Mouse (Mus musculus) cerebellum, adult 11 months (tissue): Measurements from ENCODE around the gene Slc44a1.

Experiments used
- DNase-seq: peaks from one replicate; pipeline ENCODE4 v3.0.0; 2022

Gene Slc44a1

DNA sequence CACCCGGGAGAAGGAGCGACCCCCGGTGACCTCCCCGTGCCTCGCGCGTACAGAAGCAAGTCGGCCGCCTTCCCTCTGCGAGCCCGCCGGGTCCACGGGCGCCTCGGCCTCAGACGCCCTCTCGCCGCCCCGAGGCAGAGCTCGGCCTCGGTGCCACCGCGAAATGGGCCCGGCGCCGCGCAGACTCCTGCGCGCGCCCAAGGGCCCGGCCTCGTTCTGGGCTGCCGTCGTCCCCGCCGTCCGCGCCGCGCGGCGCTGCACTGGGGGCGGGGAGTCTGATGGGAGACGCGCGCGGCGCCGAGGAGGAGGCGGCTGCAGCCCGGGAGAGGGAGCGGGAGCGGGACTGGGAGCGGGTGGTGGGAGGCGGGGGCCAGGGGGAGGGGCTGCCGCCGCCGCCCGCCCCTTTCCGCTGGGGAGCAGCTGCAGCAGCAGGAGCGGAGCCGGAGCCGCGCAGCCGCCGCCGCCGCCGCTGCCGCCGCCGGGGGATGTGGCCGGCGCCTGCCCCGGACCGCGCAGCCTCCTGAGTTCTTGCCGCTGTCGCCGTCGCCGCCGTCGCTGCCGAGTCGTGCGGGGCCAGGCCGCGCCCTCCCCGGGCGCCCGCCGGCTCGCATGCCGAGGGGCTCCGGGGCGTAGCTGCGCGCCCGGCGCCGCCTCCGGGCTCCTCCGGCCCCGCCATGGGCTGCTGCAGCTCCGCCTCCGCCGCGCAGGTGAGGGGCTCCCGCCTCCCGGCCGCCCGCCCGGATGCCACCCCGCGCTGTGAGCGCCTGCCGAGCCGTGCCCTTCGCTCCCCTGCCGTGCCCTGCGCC, at the start of gene Slc44a1:
Gene Slc44a1 (plus strand): TSS at position 404 of the 806 bp plus-strand sequence.
- peak; percentile 81 for DNase-seq

DNA sequence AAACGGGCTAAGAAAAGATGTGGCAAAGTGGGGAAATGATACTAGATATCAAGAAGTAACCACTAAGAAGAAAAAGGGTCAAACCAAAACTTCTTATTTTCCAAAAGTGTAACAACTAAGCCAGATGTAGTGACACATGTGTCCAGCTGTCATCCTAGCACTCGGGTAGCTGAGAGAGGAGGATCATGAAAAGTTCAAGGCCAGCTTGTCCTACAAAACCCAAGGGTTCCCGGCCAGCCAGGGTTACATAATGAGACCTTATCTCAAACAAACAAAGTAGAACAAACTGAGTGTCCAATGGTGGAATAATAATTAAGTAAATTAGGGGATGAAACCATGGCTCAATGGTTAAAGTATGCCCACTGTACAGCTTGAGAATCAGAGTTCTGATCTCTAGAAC, 45.2 kb upstream of the Slc44a1 start:
- no peak for DNase-seq

DNA sequence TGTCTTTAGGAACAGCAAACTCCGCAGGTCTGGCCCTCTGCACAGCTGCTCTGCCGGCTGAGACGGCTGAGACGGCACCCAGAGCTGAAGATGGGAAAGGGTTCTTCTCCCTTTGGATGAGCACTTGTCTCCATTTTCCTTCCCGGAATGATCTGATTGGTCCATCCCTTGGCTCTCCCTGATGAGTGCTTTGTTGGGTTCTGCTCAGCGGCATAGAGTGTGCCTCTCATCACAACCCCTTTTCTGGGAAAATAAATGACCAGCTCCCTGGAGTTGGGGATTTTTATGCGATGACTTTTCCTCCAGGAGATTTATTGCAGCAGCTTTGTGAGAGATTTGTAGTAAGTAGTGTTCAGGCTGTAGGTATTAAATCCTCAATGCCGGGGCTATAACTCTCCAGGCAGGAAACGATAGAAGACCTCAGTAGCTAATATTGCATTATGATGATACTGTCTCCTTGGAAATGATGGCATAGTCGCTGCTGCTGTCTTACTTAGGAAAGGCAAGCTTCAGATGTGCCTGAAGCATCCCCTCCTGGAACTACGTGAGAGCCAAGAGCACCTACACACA, 43.5 kb upstream of the Slc44a1 start:
- no peak for DNase-seq

DNA sequence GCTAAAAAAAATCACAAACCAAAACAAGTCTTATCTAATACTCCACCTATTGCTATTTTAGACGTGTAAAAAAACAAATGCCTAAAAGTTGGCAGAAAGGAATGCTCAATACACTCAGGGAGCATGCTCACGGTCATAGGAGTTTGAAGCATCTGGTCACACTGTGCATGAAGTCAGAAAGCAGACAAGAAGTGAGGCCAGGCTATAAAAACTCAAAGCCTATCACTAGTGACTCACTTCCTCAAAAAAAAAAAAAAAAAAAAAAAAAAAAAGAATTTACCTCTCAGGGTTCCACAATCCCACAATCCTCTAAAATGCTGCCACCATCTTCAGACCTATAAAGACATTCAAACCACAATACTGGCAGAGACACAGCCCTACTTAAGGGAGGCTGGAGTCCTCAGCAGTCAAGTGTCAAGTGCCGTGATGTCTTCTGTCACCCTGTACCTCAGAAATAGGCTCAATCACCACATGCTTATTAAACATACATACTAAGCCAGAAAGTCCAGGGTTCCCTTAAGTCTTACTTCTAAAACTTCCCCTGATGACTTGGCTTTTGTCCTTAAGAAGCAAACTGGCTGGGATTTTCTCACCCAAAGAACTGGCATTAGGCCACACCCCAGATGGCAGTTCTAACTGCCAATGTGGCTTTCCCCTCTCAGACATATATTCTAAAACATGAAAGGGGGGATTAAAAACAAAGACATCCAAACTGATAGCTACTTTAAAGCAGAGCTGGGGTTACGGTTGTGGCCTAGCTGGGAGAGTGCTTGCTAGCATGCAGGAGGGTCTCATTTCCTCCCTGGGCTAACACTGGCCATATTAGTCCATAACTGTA, 42.7 kb upstream of the Slc44a1 start:
- DNase-seq = peak; percentile 15

DNA sequence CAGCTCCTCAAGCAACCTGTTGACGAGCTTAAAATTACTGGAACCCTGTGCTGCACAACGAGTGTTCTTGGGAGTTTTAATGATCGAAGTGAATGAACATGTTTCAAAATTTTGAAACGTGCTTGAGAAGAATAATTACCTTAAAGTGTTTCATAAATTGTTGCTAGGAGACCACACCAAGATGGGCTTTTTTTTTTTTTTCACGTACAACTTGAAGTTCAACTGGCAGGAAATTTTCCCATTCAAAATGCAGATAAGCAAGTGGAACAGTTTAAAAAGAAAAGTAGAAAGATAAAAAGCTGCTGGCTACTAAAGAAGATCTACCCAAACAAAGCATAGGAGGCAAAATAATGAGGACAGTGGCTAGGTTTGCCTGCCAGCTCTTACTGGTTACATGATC, 41.7 kb upstream of the Slc44a1 start:
- DNase-seq = no peak

DNA sequence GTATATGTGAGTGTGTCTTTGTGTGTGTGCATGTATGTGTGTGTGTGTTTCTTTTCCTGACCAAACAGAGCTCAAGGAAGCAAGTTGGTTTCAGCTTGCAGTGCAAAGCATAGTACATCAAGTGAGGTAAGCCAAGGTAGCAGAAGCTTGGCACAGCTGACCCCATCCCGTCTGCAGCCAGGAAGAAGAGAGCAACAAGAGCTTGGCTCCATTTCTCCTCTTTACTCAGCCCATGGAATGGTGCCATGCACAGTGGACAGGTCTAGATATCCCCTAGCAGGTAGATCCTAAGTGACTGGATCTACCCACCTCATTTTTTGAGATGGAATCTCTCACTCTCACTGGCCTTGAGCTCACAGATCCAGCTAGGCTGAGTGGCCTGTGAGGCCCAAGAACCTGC, 40.8 kb upstream of the Slc44a1 start:
- DNase-seq = peak; percentile 26

DNA sequence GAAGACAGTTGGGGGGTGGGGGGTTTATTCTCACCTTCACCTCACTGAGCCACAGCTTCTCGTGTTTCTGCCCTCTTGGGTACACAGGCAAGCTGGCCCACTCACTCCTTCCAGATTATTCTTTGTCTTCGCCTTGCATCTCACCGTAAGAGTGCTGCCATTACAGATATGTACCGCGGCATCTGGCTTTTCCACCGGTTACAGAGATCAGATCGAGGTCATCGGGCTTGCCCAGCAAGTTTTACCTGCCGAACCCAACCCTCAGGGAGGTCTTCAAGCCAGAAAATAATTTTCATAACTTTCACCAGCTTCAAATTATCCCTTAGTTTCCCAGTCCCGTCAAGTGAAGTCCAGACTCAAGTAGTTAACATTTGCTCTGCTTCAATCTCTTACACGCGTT, 36.8 kb upstream of the Slc44a1 start:
- no peak for DNase-seq

DNA sequence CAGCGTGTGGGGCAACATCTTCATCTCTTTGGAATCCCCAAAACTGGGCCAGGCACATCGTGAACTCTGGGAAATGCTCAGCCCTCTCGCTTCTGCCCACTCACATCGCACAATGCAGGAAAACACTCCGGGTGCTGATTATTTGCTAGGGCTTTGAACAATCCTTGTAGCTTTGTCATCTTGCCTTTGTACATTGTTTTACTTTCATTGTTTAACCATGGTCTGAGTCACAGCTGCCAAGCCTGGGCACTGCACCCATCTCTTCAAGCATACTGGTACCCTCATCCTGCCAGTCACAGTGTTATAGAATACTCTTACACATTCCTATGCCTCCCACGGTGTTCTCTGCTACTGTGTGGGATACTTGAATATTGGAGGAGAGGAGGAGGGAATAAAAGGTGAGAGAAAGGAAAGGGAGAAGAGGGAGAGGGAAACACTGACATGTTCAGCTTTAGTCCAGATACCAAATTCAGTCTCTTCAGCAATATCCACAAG, 35.7 kb upstream of the Slc44a1 start:
- no peak for DNase-seq

DNA sequence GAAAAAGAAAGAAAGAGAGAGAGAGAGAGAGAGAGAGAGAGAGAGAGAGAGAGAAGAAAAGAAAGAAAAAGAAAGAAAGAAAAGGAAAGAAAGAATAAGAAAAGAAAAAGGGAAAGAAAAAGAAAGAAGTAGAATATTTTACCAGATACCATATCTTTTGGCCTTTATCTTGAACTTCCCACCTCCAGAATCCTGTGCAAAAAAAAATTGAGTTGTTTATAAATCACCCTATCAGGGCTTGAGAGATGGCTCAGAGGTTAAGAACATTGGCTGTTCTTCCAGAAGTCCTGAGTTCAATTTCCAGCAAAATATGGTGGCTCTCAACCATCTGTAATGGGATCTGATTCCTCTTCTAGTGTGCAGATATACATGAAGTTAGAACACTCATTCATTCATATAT, 33.3 kb upstream of the Slc44a1 start:
- no peak for DNase-seq

DNA sequence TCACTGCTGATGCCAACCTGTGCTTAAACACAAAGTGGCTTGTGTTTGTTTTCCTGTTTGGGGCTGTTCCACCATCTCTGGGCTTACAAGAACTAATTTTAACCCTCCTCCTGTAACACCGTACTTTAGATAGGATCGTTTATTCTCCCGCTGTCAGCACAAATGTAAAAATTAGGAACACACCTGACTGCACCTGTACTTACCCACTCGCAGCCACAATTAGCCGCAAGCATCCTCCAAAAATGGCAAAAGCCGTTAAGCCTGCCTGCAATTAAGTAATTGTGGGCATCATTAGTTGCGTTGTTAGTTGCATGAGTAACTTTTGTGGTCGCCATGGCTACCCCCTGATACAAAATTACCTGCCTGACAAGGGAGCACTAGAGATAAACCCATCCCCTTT, 31.4 kb upstream of the Slc44a1 start:
- DNase-seq = no peak

DNA sequence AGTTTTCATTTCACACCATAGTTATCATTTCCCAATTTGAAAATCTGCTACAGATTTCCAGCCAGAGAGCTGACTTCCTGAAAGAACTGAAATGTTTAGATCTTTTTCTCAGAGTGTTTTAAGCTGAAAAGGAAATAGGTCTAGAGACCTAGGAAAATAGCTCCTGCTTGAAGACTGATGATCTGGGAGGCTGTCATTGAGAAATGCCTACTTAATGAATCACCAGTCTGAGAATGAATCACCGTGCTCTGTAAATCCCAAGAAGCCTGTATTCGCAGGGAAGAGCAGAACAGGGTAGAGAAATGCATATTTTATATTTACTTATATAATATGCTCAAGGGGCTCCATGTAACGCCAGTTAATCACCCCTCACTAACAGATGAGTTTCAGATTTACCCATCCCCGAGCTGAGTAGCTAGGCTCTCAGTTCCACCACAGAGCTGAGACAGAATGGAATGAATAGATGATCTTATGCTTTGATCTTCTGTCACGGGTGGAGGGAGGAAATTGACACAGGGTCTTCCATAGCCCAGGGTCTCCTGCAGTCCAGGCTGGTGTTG, 30.6 kb upstream of the Slc44a1 start:
- no peak for DNase-seq

DNA sequence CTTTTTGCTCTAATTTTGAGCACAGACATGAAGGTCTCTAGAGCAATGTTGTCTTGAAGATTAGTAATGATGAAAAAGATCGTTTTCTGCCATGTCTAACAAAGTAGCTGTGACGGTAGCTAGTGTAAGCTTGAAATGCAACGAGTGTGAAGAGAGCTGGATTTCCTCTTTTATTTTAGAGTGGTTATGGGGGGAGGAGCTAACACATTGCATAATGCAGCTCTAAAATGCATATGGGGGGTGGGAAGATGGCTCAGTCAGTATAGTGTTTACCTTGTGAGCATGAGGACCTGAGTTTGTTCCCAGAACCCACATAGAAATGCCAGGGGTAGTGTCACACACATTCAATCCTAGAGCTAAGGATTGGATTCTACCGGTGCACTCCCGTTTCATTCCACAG, 29.5 kb upstream of the Slc44a1 start:
- DNase-seq = no peak

DNA sequence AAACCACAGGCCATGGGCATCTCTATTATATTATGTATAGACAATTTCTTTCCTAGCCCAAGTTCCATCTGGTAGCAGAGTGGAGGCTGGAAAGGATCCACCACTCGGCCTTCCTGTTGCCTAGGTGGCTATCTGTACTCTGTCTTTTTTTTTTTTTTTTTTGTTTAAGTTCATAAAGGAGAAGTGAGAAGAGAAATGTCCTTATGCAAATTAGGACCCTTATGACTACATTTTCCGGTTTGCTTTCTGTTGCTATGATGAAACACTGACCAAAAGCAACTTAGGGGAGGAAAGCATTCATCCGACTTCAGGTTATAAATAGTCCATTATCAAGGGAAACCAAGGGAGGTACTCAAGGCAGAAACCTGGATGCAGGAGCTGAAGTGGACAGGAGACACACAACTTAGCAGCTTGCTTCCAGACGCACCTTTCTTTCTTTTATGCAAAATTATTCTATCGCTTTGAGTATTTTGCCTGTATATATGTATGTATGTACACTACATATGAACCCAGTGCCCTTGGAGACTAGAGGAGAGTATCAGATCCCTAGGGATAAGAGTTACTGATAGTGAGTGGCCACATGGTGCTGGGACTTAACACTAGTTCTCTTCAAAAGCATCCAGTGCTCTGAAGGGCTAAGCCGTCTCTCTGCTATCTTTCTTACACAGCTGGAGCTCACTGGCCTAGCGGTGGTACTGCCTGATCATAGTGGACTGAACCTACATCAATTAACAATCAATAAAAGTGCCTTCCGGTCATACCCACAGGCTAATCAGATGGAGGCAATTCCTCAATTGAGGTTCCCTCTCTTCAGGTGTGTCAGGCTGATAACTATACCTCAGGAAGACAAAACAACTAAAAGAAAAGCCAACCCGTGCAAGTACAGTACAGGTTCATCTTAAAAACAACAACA, 28.0 kb upstream of the Slc44a1 start:
- DNase-seq = no peak

DNA sequence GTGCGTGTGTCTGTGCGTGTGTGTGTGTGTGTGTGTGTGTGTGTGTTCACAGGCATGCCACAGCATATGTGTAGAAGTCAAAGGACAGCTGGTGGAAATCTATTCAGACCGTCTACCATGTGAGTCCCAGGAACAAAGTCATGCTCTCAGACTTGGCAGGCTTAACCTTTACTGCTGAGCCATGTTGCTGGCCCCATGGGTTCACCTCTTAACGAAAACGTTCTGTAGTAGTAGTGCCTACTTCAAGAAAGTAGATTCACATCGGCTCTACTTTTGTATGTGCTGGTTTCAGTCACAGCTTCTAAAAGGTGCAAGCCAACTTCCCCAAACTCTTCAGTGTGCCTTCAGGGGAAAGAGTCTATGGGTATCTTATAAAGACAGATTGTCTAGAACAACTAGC, 27.2 kb upstream of the Slc44a1 start:
- no peak for DNase-seq

DNA sequence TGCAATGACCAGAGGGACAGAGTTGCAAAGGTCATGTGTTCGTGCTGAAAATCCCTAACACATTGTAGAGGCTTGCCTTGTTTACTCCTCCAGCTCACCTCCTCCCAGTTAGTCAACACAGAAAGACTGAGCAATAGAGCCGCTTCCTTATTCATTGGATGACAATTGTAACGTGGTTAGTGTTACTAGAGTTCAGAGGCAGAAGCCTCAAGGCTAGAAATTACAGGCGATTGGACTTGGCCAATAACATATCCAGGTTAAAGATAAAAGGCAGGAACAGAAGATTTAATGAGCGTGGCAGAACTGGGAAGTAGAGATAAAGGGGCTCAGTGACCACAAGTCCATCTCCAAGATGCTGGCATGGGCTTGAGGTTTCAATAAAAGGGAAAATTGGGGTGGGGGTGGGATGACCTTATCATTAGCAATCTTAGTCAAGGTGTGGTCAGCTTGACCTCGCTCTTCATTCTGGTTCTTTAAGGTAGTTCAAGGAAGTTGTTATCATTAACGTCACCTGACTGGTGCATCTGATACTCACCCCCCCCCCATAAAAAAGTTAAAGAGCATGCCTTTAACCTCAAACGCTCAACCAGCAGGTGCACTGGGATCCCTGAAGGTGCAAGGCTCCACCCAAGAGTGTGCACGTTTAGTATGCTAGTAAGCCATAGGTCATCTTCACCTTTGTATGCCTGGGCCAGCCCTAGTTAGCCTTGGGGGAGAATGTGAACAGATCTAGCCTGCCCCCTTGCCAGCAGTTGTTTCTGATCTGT, 26.0 kb upstream of the Slc44a1 start:
- no peak for DNase-seq

DNA sequence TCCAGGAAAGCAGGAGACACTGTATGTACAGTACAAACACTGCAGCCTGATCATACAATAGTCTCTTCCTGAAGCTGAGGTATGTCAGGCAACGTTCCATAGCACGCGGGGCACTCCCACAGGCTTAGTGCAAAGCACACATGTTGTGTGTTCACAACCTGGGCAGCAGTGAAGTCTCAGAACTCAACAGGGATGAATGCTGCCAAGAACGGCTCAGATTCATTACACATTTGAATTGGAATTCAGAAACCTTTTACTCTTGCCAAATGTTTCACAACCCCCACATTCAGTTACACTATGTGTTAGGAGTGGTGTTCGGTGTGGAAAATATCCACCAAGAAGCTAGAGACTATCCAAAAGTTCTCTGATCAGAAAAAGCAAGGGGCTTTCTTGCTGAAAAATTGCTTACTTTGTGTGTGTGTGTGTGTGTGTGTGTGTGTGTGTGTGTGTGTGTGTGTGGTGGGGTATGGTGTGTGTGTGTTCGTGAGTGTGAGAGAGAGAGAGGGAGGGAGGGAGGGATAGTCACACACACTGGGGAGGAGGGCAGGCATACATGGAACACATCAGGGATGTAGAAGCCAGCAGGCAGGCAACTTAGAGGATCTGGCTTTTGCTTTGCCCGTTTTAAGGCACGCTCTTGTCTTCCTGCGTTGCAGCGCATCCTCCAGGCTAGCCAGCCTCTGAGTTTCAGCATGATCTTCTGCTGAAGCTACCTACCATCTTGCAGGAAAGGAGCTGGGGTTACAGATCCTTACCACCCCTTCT, 24.2 kb upstream of the Slc44a1 start:
- no peak for DNase-seq

DNA sequence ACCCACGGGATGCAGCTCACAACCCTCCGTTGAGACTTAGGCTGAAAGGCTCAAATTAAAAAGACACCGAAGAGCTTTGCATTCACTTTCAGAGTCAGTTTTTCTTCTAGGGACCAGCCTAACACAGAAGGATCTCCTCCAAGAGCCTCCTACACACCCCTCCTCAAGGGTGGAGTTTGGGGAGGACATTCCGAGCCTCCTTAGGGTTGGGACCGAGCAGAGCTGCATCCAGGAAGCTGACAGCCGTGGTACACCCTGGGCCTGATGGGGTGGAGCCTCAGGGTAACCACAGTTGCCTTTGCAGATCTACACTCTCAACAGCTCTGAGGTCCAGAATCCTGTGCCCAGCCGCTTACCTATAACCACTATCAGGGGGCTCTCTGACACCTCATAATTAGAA, 23.3 kb upstream of the Slc44a1 start:
- DNase-seq = no peak

DNA sequence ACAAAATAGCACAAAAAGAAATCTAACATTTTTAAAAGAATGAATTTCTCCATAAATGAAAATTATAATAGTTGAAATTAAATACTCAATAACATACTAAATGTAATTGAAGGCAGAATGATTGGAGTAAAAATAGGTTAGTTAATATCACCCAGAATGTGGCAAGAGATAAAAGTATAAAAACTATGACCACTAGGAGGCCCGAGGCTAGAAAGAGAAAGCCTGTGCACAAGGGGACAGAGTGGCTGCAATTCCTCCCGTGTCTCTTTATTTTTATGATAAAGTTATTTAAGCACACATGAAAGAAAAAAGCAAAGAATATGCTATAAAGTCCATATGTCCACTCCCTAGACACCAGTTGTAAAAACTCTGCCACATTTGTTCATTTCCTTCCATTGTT, 17.4 kb upstream of the Slc44a1 start:
- no peak for DNase-seq

DNA sequence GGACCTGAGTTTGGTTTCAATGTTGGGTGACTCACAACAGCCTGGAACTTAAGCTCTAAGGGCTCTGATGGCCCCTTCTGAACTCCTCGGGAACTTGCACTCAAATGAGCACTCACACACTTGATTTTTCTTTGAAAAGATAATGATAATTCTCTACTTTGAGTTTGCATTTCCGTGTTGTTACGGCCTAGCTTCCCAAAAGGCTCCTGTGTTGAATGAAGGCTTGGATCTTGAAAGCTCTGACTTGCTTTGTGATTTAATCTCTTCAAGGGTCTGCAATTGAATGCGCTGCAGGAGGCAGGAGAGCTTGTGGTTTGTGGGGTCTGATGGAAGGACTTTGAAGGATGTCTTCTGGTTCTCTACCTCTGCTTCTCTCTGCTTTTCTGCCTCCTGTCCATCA, 13.1 kb upstream of the Slc44a1 start:
- DNase-seq = no peak

DNA sequence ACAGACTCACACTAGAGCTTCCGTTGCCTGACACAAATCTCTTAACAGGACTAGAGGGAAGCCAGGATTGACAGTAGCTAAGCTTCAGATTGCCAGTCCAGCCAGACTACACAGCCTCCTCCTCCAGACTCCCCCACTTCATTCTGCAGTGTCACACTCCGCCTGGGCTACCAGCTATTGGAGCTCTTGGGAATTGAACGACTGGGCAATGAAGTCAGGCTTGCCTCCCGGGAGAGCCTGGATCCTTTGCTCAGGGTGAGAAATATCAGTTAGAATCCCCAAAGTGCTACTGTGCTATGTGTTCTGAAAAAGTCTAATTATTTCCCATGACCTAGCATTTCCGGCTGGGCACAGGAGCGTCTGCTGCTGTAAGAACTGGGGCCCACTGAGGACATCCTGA, 9.7 kb upstream of the Slc44a1 start:
- no peak for DNase-seq
